Mouse (Mus musculus) forebrain, postnatal 0 days (tissue): ENCODE data around the gene 4921539E11Rik. TPM values are rescaled to one million over a fixed set of nuclear protein-coding genes. Genes with fewer than 3 reads are reported as not detected.

Experiments
- ATAC-seq: fragments of 200-750 bp; cut with Nextera tagmentation; 2 replicates; pipeline ENCODE4 v1.8.0; 2017; ENCODE audit warnings: mild to moderate bottlenecking, moderate library complexity
- DNase-seq: peaks from one replicate; pipeline ENCODE4 v3.0.0-alpha.2; 2015
- H3K27ac ChIP-seq: fragments of 300-500 bp; sonication (generic); 2 replicates; pipeline ENCODE4 v1.5.1; 2014; ENCODE audit warnings: low read depth, mild to moderate bottlenecking, antibody characterized with exemption, low read length, moderate library complexity, mixed read lengths
- H3K27me3 ChIP-seq: fragments of 300-500 bp; sonication (generic); 2 replicates; pipeline ENCODE4 v1.6.1; 2014; ENCODE audit warnings: mild to moderate bottlenecking, low read length, mixed read lengths; ENCODE audit not compliant: insufficient read depth
- H3K36me3 ChIP-seq: fragments of 300-500 bp; sonication (generic); 2 replicates; pipeline ENCODE4 v1.6.1; 2014; ENCODE audit warnings: mild to moderate bottlenecking, moderate library complexity; ENCODE audit not compliant: insufficient read depth
- H3K4me1 ChIP-seq: fragments of 300-500 bp; sonication (generic); 2 replicates; pipeline ENCODE4 v1.6.1; 2014; ENCODE audit warnings: antibody characterized with exemption; ENCODE audit not compliant: insufficient read depth
- H3K4me2 ChIP-seq: fragments of 300-500 bp; sonication (generic); 2 replicates; pipeline ENCODE4 v1.6.1; 2014; ENCODE audit warnings: low read depth, mild to moderate bottlenecking, moderate library complexity
- H3K4me3 ChIP-seq: fragments of 300-500 bp; sonication (generic); 2 replicates; pipeline ENCODE4 v1.5.1; 2014; ENCODE audit warnings: low read depth, low read length, mixed read lengths
- H3K9ac ChIP-seq: fragments of 300-500 bp; sonication (generic); 2 replicates; pipeline ENCODE4 v1.6.1; 2014; ENCODE audit warnings: mild to moderate bottlenecking
- H3K9me3 ChIP-seq: fragments of 300-500 bp; sonication (generic); 2 replicates; pipeline ENCODE4 v1.6.1; 2016; ENCODE audit warnings: low read length
- CTCF ChIP-seq: sonication (generic); IDR thresholded peaks from 2 replicates; pipeline ENCODE4 v1.5.1; 2016; ENCODE audit warnings: antibody characterized with exemption, control low read depth, low read depth
- WGBS: fragments of 180-500 bp; shearing (Covaris S2); extraction: QIAGEN DNeasy Blood & Tissue Kit; methylation state at CpG from one replicate; pipeline ENCODE4 v1.1.7; 2014; 5-methylcytosine and 5-hydroxymethylcytosine counted together
- polyA plus RNA-seq: library from polyadenylated mRNA; unstranded; fragments of >200 nt; fragmentation: Nextera tagmentation; extraction: Ambion mirVana; gene quantifications from 2 replicates; pipeline ENCODE4 v1.2.1, GENCODE M21; 2015
- total RNA-seq: library from RNA; depleted of rRNA; stranded (reverse); fragments of >200 nt; gene quantifications from 2 replicates; pipeline ENCODE4 v1.2.3, GENCODE M21; 2014

4921539E11Rik gene
- total and polyA plus RNA-seq, 2 experiments from 2014 or later: not detected

DNA sequence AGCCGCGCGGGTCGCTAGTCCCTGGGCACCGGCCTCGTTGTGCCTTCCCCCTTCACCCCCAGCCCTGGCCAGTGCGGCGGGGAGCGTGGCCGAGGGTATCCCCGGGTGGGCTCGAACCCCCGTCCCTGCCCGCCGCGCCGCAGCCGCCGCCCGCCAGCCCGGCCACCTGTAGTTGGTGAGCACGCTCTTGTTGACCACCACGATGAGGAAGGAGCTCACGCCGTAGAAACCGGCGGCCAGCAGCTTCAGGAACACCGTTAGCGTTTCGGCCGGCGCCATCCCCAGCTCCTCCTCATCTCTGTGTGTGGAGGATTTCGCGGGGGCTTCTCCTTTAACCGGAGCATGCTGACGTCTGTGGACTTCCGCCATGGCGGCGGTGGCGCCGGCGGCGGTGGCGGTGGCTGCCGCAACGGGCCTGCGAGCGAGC lies 76.2 kb downstream of the 4921539E11Rik start:
- TF ChIP-seq CTCF: no peak
- WGBS: under 1% methylated on average over 48 of the region's 48 CpGs
- Histone ChIP-seq H3K27me3 (no peaks in the 10 kb centered on the region), H3K27ac (peak overlapping the region; percentile 99), H3K36me3 (peaks cover 6% of the 10 kb centered on the region; the same call in 1 of the 2 replicates), H3K4me3 (peak overlapping the region; percentile 82), H3K9me3 (no peaks in the 10 kb centered on the region), H3K4me2 (peak overlapping the region; percentile 66), H3K9ac (peak overlapping the region; percentile 96), H3K4me1 (peaks cover 4% of the 10 kb centered on the region)
- peak; percentile 80 for ATAC-seq
- peak; percentile 78 for DNase-seq

GRCm38 (mm10) chr4:103213859-103214497 lies 76.7 kb downstream of the 4921539E11Rik start:
- Histone ChIP-seq H3K9ac (peak overlapping the region; percentile 96), H3K4me1 (peaks cover 4% of the 10 kb centered on the region), H3K4me3 (peak overlapping the region; percentile 82), H3K36me3 (peaks cover 11% of the 10 kb centered on the region; the same call in 1 of the 2 replicates), H3K4me2 (peak overlapping the region; percentile 66), H3K27ac (peak overlapping the region; percentile 99), H3K9me3 (no peaks in the 10 kb centered on the region), H3K27me3 (no peaks in the 10 kb centered on the region)
- DNase-seq (peak; percentile 14), ATAC-seq (no peak)
- TF ChIP-seq CTCF: no peak
- WGBS: 3% methylated on average over 30 of the region's 30 CpGs

DNA sequence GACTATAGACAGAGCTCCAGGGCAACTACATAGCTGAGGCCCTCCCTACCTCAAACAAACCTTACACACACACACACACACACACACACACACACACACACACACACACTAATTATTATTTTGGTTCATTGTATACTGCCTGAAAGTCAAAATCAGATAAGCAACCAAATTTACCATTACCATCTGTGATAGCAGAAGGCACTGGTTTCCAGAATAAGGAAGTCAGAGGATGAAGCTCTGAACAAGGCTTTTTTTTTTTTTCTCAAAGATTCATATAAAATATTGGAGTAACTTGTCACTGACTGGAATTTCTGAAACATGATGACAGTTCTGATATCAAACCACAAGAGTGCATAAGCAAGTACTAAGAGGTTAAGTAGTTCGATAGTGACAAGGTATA lies 82.1 kb downstream of the 4921539E11Rik start:
- DNase-seq (no peak), ATAC-seq (no peak)
- Histone ChIP-seq H3K4me1 (no peaks in the 10 kb centered on the region; the same call in 1 of the 2 replicates), H3K36me3 (peaks cover 25% of the 10 kb centered on the region; the same call in 1 of the 2 replicates), H3K9me3 (no peaks in the 10 kb centered on the region), H3K27ac (no peak overlapping the region), H3K4me2 (no peak overlapping the region), H3K27me3 (no peaks in the 10 kb centered on the region), H3K9ac (no peak overlapping the region), H3K4me3 (no peak overlapping the region)
- 96% methylated on average over 1 of the region's 1 CpGs for WGBS
- TF ChIP-seq CTCF: no peak

GRCm38 (mm10) chr4:103203646-103204045 lies 87.0 kb downstream of the 4921539E11Rik start:
- TF ChIP-seq CTCF: no peak
- no peak for ATAC-seq
- peaks cover 24% of the 10 kb centered on the region for H3K36me3 ChIP-seq
- no peak overlapping the region for H3K9ac ChIP-seq
- no peak for DNase-seq
- H3K9me3 ChIP-seq: no peaks in the 10 kb centered on the region
- H3K4me3 ChIP-seq: no peak overlapping the region
- H3K27ac ChIP-seq: no peak overlapping the region
- WGBS: 38% methylated on average over 2 of the region's 2 CpGs
- no peaks in the 10 kb centered on the region for H3K4me1 ChIP-seq
- no peaks in the 10 kb centered on the region for H3K27me3 ChIP-seq
- no peak overlapping the region for H3K4me2 ChIP-seq

- no peak overlapping the region for H3K4me2 ChIP-seq
- H3K9me3 ChIP-seq: no peaks in the 10 kb centered on the region
- H3K4me3 ChIP-seq: no peak overlapping the region
- ATAC-seq (no peak), DNase-seq (no peak)
- no peak for TF ChIP-seq CTCF
- no peaks in the 10 kb centered on the region for H3K4me1 ChIP-seq
- H3K27me3 ChIP-seq: no peaks in the 10 kb centered on the region
- H3K36me3 ChIP-seq: peaks cover 10% of the 10 kb centered on the region
- WGBS: 88% methylated on average over 1 of the region's 1 CpGs
- no peak overlapping the region for H3K9ac ChIP-seq
- H3K27ac ChIP-seq: no peak overlapping the region
These were observed 90.6 kb downstream of the 4921539E11Rik start for GRCm38 (mm10) chr4:103200046-103200445.

GRCm38 (mm10) chr4:103199086-103199485 lies 91.6 kb downstream of the 4921539E11Rik start:
- Histone ChIP-seq H3K9ac (no peak overlapping the region), H3K36me3 (peaks cover 10% of the 10 kb centered on the region), H3K4me3 (no peak overlapping the region), H3K27me3 (no peaks in the 10 kb centered on the region), H3K9me3 (no peaks in the 10 kb centered on the region), H3K27ac (no peak overlapping the region), H3K4me1 (no peaks in the 10 kb centered on the region), H3K4me2 (no peak overlapping the region)
- TF ChIP-seq CTCF: no peak
- DNase-seq (no peak), ATAC-seq (no peak)
- 35% methylated on average over 4 of the region's 4 CpGs for WGBS

- Histone ChIP-seq H3K4me2 (no peak overlapping the region), H3K9ac (no peak overlapping the region), H3K36me3 (peaks cover 10% of the 10 kb centered on the region), H3K4me1 (no peaks in the 10 kb centered on the region), H3K4me3 (no peak overlapping the region), H3K9me3 (no peaks in the 10 kb centered on the region), H3K27me3 (no peaks in the 10 kb centered on the region), H3K27ac (no peak overlapping the region)
- ATAC-seq (no peak), DNase-seq (no peak)
- WGBS: 82% methylated on average over 8 of the region's 8 CpGs
- no peak for TF ChIP-seq CTCF
These were observed 93.3 kb downstream of the 4921539E11Rik start for GRCm38 (mm10) chr4:103197401-103197800.
